Mouse (Mus musculus) embryonic facial prominence, embryonic 15.5 days (tissue): Measurements from ENCODE around the gene Creb3l4. TPM values are rescaled to one million over a fixed set of nuclear protein-coding genes. Genes with fewer than 3 reads are reported as not detected.
"Not testable (repeated sequence)": the region's sequence is repeated elsewhere in the genome, so short reads cannot be mapped to it uniquely, and the experiment has no call there.

ENCODE experiments used
- ATAC-seq: fragments of 200-750 bp; cut with Nextera tagmentation; 2 replicates; pipeline ENCODE4 v1.8.0; 2017; ENCODE audit warnings: low read depth, moderate TSS enrichment; ENCODE audit not compliant: insufficient number of reproducible peaks, low FRiP score, low TSS enrichment
- H3K27ac ChIP-seq: fragments of 300-500 bp; sonication (generic); replicated peaks from 2 replicates; pipeline ENCODE4 v1.5.1; 2015; ENCODE audit warnings: mild to moderate bottlenecking, inconsistent platforms
- H3K27me3 ChIP-seq: fragments of 300-500 bp; sonication (generic); 2 replicates; pipeline ENCODE4 v1.6.1; 2015; ENCODE audit warnings: inconsistent platforms
- H3K36me3 ChIP-seq: fragments of 300-500 bp; sonication (generic); 2 replicates; pipeline ENCODE4 v1.6.1; 2015; ENCODE audit warnings: mild to moderate bottlenecking, inconsistent platforms
- H3K4me1 ChIP-seq: fragments of 300-500 bp; sonication (generic); 2 replicates; pipeline ENCODE4 v1.6.1; 2015; ENCODE audit warnings: inconsistent platforms
- H3K4me2 ChIP-seq: fragments of 300-500 bp; sonication (generic); replicated peaks from 2 replicates; pipeline ENCODE4 v1.6.1; 2015; ENCODE audit warnings: mild to moderate bottlenecking, inconsistent platforms
- H3K4me3 ChIP-seq: fragments of 300-500 bp; sonication (generic); replicated peaks from 2 replicates; pipeline ENCODE4 v1.5.1; 2015; ENCODE audit warnings: mild to moderate bottlenecking, inconsistent platforms
- H3K9ac ChIP-seq: fragments of 300-500 bp; sonication (generic); 2 replicates; pipeline ENCODE4 v1.6.1; 2015; ENCODE audit warnings: inconsistent platforms
- H3K9me3 ChIP-seq: fragments of 300-500 bp; sonication (generic); replicated peaks from 2 replicates; pipeline ENCODE4 v1.6.1; 2016; ENCODE audit warnings: inconsistent platforms
- WGBS: fragments of 180-500 bp; shearing (Covaris S2); methylation state at CpG from one replicate; pipeline ENCODE4 v1.1.7; 2015; 5-methylcytosine and 5-hydroxymethylcytosine counted together
- polyA plus RNA-seq: library from polyadenylated mRNA; unstranded; fragments of >200 nt; fragmentation: Nextera tagmentation; extraction: Ambion mirVana; gene quantifications from 2 replicates; pipeline ENCODE4 v1.2.1, GENCODE M21; 2015

The Creb3l4 gene
- 6.1 and 7.3 TPM in 2 replicates for polyA plus RNA-seq

- 4% methylated on average over 19 of the region's 19 CpGs for WGBS
- Histone ChIP-seq H3K9me3 (no peaks in the 10 kb centered on the region), H3K36me3 (no peaks in the 10 kb centered on the region), H3K4me1 (peaks cover 27% of the 10 kb centered on the region), H3K4me3 (peak within 1 kb of the TSS; percentile 41), H3K27ac (peak within 1 kb of the TSS; percentile 80), H3K4me2 (peak within 1 kb of the TSS; percentile 56), H3K9ac (peak within 1 kb of the TSS; percentile 13; the same call in 1 of the 2 replicates), H3K27me3 (no peaks in the 10 kb centered on the region)
- peak; percentile 69 for ATAC-seq
These were observed at the start of gene Creb3l4 for GRCm38 (mm10) chr3:90242984-90243775. Gene Creb3l4, minus strand, starts transcription at chr3:90243512.

- peak within 1 kb of the TSS; percentile 76 for H3K4me2 ChIP-seq
- H3K9me3 ChIP-seq = no peaks in the 10 kb centered on the region
- peak; percentile 100 for ATAC-seq
- H3K9ac ChIP-seq = peak within 1 kb of the TSS; percentile 71
- peak within 1 kb of the TSS; percentile 97 for H3K27ac ChIP-seq
- H3K36me3 ChIP-seq = no peaks in the 10 kb centered on the region
- under 1% methylated on average over 47 of the region's 47 CpGs for WGBS
- peak within 1 kb of the TSS; percentile 76 for H3K4me3 ChIP-seq
- H3K27me3 ChIP-seq = no peaks in the 10 kb centered on the region
- H3K4me1 ChIP-seq = peaks cover 14% of the 10 kb centered on the region
These were observed 49.3 kb upstream of the Creb3l4 start, which contains the start of gene Gatad2b for GRCm38 (mm10) chr3:90292345-90293275. Gene Gatad2b, plus strand, starts transcription at chr3:90293178.

GRCm38 (mm10) chr3:90291982-90292344 is 48.7 kb upstream of the Creb3l4 start:
- peak overlapping the region; percentile 50 for H3K9ac ChIP-seq
- no peak for ATAC-seq
- H3K27me3 ChIP-seq = no peaks in the 10 kb centered on the region
- H3K4me2 ChIP-seq = peak overlapping the region; percentile 59
- 32% methylated on average over 2 of the region's 2 CpGs for WGBS
- no peaks in the 10 kb centered on the region for H3K9me3 ChIP-seq
- H3K4me1 ChIP-seq = peaks cover 14% of the 10 kb centered on the region
- H3K4me3 ChIP-seq = peak overlapping the region; percentile 76
- peak overlapping the region; percentile 97 for H3K27ac ChIP-seq
- no peaks in the 10 kb centered on the region for H3K36me3 ChIP-seq

- ATAC-seq = no peak
- H3K4me3 ChIP-seq = no peak overlapping the region
- no peaks in the 10 kb centered on the region for H3K9me3 ChIP-seq
- H3K4me1 ChIP-seq = peaks cover 14% of the 10 kb centered on the region
- 85% methylated on average over 1 of the region's 1 CpGs for WGBS
- no peak overlapping the region for H3K27ac ChIP-seq
- H3K4me2 ChIP-seq = no peak overlapping the region
- no peaks in the 10 kb centered on the region for H3K27me3 ChIP-seq
- no peak overlapping the region for H3K9ac ChIP-seq
- no peaks in the 10 kb centered on the region for H3K36me3 ChIP-seq
These were observed 47.3 kb upstream of the Creb3l4 start for GRCm38 (mm10) chr3:90290602-90291001.

- WGBS = 81% methylated on average over 3 of the region's 3 CpGs
- H3K9ac ChIP-seq, H3K27me3 ChIP-seq, H3K9me3 ChIP-seq, ATAC-seq, H3K4me3 ChIP-seq, H3K27ac ChIP-seq, H3K36me3 ChIP-seq, H3K4me2 ChIP-seq, H3K4me1 ChIP-seq: not testable (repeated sequence)
These were observed 46.1 kb upstream of the Creb3l4 start for GRCm38 (mm10) chr3:90289403-90289802.

GRCm38 (mm10) chr3:90284150-90284549 is 40.8 kb upstream of the Creb3l4 start:
- H3K4me3 ChIP-seq = no peak overlapping the region
- no peaks in the 10 kb centered on the region for H3K9me3 ChIP-seq
- no peak for ATAC-seq
- H3K27ac ChIP-seq = no peak overlapping the region
- no peak overlapping the region for H3K4me2 ChIP-seq
- H3K4me1 ChIP-seq = no peaks in the 10 kb centered on the region
- peaks cover 15% of the 10 kb centered on the region for H3K36me3 ChIP-seq
- H3K27me3 ChIP-seq = no peaks in the 10 kb centered on the region
- WGBS = 98% methylated on average over 2 of the region's 2 CpGs
- H3K9ac ChIP-seq = no peak overlapping the region

GRCm38 (mm10) chr3:90280708-90281107 is 37.4 kb upstream of the Creb3l4 start:
- Histone ChIP-seq H3K27ac (no peak overlapping the region), H3K9me3 (no peaks in the 10 kb centered on the region), H3K9ac (no peak overlapping the region), H3K27me3 (no peaks in the 10 kb centered on the region), H3K36me3 (peaks cover 47% of the 10 kb centered on the region), H3K4me2 (no peak overlapping the region), H3K4me3 (no peak overlapping the region), H3K4me1 (no peaks in the 10 kb centered on the region)
- ATAC-seq = no peak
- 72% methylated on average over 9 of the region's 9 CpGs for WGBS

- no peak for ATAC-seq
- H3K4me1 ChIP-seq = no peaks in the 10 kb centered on the region
- no peak overlapping the region for H3K27ac ChIP-seq
- H3K9ac ChIP-seq = no peak overlapping the region
- H3K36me3 ChIP-seq = peaks cover 55% of the 10 kb centered on the region
- WGBS = 94% methylated on average over 7 of the region's 7 CpGs
- no peaks in the 10 kb centered on the region for H3K27me3 ChIP-seq
- H3K9me3 ChIP-seq = no peaks in the 10 kb centered on the region
- no peak overlapping the region for H3K4me2 ChIP-seq
- H3K4me3 ChIP-seq = no peak overlapping the region
These were observed 36.4 kb upstream of the Creb3l4 start for GRCm38 (mm10) chr3:90279743-90280142.

GRCm38 (mm10) chr3:90279216-90279615 is 35.9 kb upstream of the Creb3l4 start:
- Histone ChIP-seq H3K4me3 (no peak overlapping the region), H3K4me2 (no peak overlapping the region), H3K4me1 (no peaks in the 10 kb centered on the region), H3K27ac (no peak overlapping the region), H3K27me3 (no peaks in the 10 kb centered on the region), H3K9ac (no peak overlapping the region), H3K9me3 (no peaks in the 10 kb centered on the region), H3K36me3 (peaks cover 58% of the 10 kb centered on the region)
- WGBS = 93% methylated on average over 9 of the region's 9 CpGs
- no peak for ATAC-seq

- Histone ChIP-seq H3K36me3 (peaks cover 68% of the 10 kb centered on the region), H3K4me1 (no peaks in the 10 kb centered on the region), H3K27ac (no peak overlapping the region), H3K4me2 (no peak overlapping the region), H3K27me3 (no peaks in the 10 kb centered on the region), H3K9ac (no peak overlapping the region), H3K4me3 (no peak overlapping the region), H3K9me3 (no peaks in the 10 kb centered on the region)
- 92% methylated on average over 10 of the region's 10 CpGs for WGBS
- no peak for ATAC-seq
These were observed 34.9 kb upstream of the Creb3l4 start for GRCm38 (mm10) chr3:90278211-90278610.

- H3K4me1 ChIP-seq = no peaks in the 10 kb centered on the region
- no peak for ATAC-seq
- H3K36me3 ChIP-seq = peaks cover 71% of the 10 kb centered on the region
- no peak overlapping the region for H3K4me3 ChIP-seq
- H3K27me3 ChIP-seq = no peaks in the 10 kb centered on the region
- 89% methylated on average over 9 of the region's 9 CpGs for WGBS
- no peak overlapping the region for H3K9ac ChIP-seq
- no peaks in the 10 kb centered on the region for H3K9me3 ChIP-seq
- no peak overlapping the region for H3K4me2 ChIP-seq
- no peak overlapping the region for H3K27ac ChIP-seq
These were observed 34.5 kb upstream of the Creb3l4 start for GRCm38 (mm10) chr3:90277793-90278192.
